Mouse (Mus musculus): Measurements from ENCODE around the gene Mlst8. TPM values are rescaled to one million over a fixed set of nuclear protein-coding genes. Genes with fewer than 3 reads are reported as not detected.
A peak's percentile ranks its signal among the peaks of the same experiment; 100 is the strongest.

The Mlst8 gene
- polyA plus RNA-seq, 1 experiment = 20.4 TPM

- Histone ChIP-seq H3K4me1 (ENCODE audit: control insufficient read depth, insufficient read depth, low read length) (no peaks in the 10 kb centered on the region), H3K27me3 (ENCODE audit: control insufficient read depth, insufficient read depth, low read length, poor library complexity, severe bottlenecking) (no peaks in the 10 kb centered on the region), H3K4me3 (ENCODE audit: low read depth, low read length) (peak overlapping the region; percentile 90), H3K9ac (ENCODE audit: low read depth, poor library complexity, severe bottlenecking) (peak overlapping the region; percentile 75), H3K36me3 (ENCODE audit: control insufficient read depth, insufficient read depth, low read length, poor library complexity, severe bottlenecking) (no peaks in the 10 kb centered on the region; the same call in 1 of the 2 replicates), H3K27ac (ENCODE audit: insufficient read depth, low read length) (peak overlapping the region; percentile 21; the same call in 1 of the 2 replicates), H3K9me3 (replicated peaks; ENCODE audit: control insufficient read depth, insufficient read depth, low read length, poor library complexity, severe bottlenecking) (no peaks in the 10 kb centered on the region)
- TF ChIP-seq CTCF (IDR thresholded peaks at IDR 0.05; ENCODE audit: low read depth, low read length) (no peak), EP300 (IDR thresholded peaks at IDR 0.05; ENCODE audit: insufficient read depth, low read depth, low read length) (0 out of 2 replicates have a peak, but pooled peaks have one; percentile 16), POLR2A (IDR thresholded peaks at IDR 0.05; ENCODE audit: insufficient read depth, low read length) (peak; percentile 31)
Observed at GRCm38 (mm10) chr17:24454756-24455522, 23.9 kb downstream of the Mlst8 start.

GRCm38 (mm10) chr17:24454218-24454755, 24.6 kb downstream of the Mlst8 start:
- Histone ChIP-seq H3K27me3 (ENCODE audit: control insufficient read depth, insufficient read depth, low read length, poor library complexity, severe bottlenecking) (no peaks in the 10 kb centered on the region), H3K36me3 (ENCODE audit: control insufficient read depth, insufficient read depth, low read length, poor library complexity, severe bottlenecking) (no peaks in the 10 kb centered on the region; the same call in 1 of the 2 replicates), H3K27ac (ENCODE audit: insufficient read depth, low read length) (no peak overlapping the region), H3K4me1 (ENCODE audit: control insufficient read depth, insufficient read depth, low read length) (no peaks in the 10 kb centered on the region), H3K9me3 (replicated peaks; ENCODE audit: control insufficient read depth, insufficient read depth, low read length, poor library complexity, severe bottlenecking) (no peaks in the 10 kb centered on the region), H3K4me3 (ENCODE audit: low read depth, low read length) (peak overlapping the region; percentile 90), H3K9ac (ENCODE audit: low read depth, poor library complexity, severe bottlenecking) (0 out of 2 replicates have a peak overlapping the region, but pooled peaks have one; percentile 18)
- TF ChIP-seq CTCF (IDR thresholded peaks at IDR 0.05; ENCODE audit: low read depth, low read length) (no peak), POLR2A (IDR thresholded peaks at IDR 0.05; ENCODE audit: insufficient read depth, low read length) (no peak), EP300 (IDR thresholded peaks at IDR 0.05; ENCODE audit: insufficient read depth, low read depth, low read length) (no peak)

- H3K4me1 ChIP-seq (ENCODE audit: control insufficient read depth, insufficient read depth, low read length) = no peaks in the 10 kb centered on the region
- no peak overlapping the region for H3K27ac ChIP-seq (ENCODE audit: insufficient read depth, low read length)
- TF ChIP-seq POLR2A (IDR thresholded peaks at IDR 0.05; ENCODE audit: insufficient read depth, low read length) = no peak
- TF ChIP-seq CTCF (IDR thresholded peaks at IDR 0.05; ENCODE audit: low read depth, low read length) = no peak
- no peak for TF ChIP-seq EP300 (IDR thresholded peaks at IDR 0.05; ENCODE audit: insufficient read depth, low read depth, low read length)
- no peak overlapping the region for H3K9ac ChIP-seq (ENCODE audit: low read depth, poor library complexity, severe bottlenecking)
- no peaks in the 10 kb centered on the region for H3K9me3 ChIP-seq (replicated peaks; ENCODE audit: control insufficient read depth, insufficient read depth, low read length, poor library complexity, severe bottlenecking)
- no peaks in the 10 kb centered on the region; the same call in 1 of the 2 replicates for H3K36me3 ChIP-seq (ENCODE audit: control insufficient read depth, insufficient read depth, low read length, poor library complexity, severe bottlenecking)
- H3K27me3 ChIP-seq (ENCODE audit: control insufficient read depth, insufficient read depth, low read length, poor library complexity, severe bottlenecking) = no peaks in the 10 kb centered on the region
- H3K4me3 ChIP-seq (ENCODE audit: low read depth, low read length) = no peak overlapping the region
Observed at GRCm38 (mm10) chr17:24453372-24453771, 25.5 kb downstream of the Mlst8 start.

- Histone ChIP-seq H3K9ac (ENCODE audit: low read depth, poor library complexity, severe bottlenecking) (no peak overlapping the region), H3K9me3 (replicated peaks; ENCODE audit: control insufficient read depth, insufficient read depth, low read length, poor library complexity, severe bottlenecking) (no peaks in the 10 kb centered on the region), H3K36me3 (ENCODE audit: control insufficient read depth, insufficient read depth, low read length, poor library complexity, severe bottlenecking) (no peaks in the 10 kb centered on the region; the same call in none of the 2 replicates), H3K4me3 (ENCODE audit: low read depth, low read length) (no peak overlapping the region), H3K27me3 (ENCODE audit: control insufficient read depth, insufficient read depth, low read length, poor library complexity, severe bottlenecking) (no peaks in the 10 kb centered on the region), H3K27ac (ENCODE audit: insufficient read depth, low read length) (no peak overlapping the region), H3K4me1 (ENCODE audit: control insufficient read depth, insufficient read depth, low read length) (no peaks in the 10 kb centered on the region)
- TF ChIP-seq EP300 (IDR thresholded peaks at IDR 0.05; ENCODE audit: insufficient read depth, low read depth, low read length) (no peak), POLR2A (IDR thresholded peaks at IDR 0.05; ENCODE audit: insufficient read depth, low read length) (no peak), CTCF (IDR thresholded peaks at IDR 0.05; ENCODE audit: low read depth, low read length) (no peak)
Observed at GRCm38 (mm10) chr17:24451220-24451619, 27.7 kb downstream of the Mlst8 start.

GRCm38 (mm10) chr17:24449507-24449906, 29.4 kb downstream of the Mlst8 start:
- H3K36me3 ChIP-seq (ENCODE audit: control insufficient read depth, insufficient read depth, low read length, poor library complexity, severe bottlenecking) = peaks cover under 1% of the 10 kb centered on the region

GRCm38 (mm10) chr17:24446590-24446989, 32.3 kb downstream of the Mlst8 start:
- peaks cover 2% of the 10 kb centered on the region for H3K4me1 ChIP-seq (ENCODE audit: control insufficient read depth, insufficient read depth, low read length)

More at GRCm38 (mm10) chr17:24449507-24449906, 29.4 kb downstream of the Mlst8 start:
- no peaks in the 10 kb centered on the region for H3K9me3 ChIP-seq (replicated peaks; ENCODE audit: control insufficient read depth, insufficient read depth, low read length, poor library complexity, severe bottlenecking)
- no peak overlapping the region for H3K9ac ChIP-seq (ENCODE audit: low read depth, poor library complexity, severe bottlenecking)
- no peak overlapping the region for H3K27ac ChIP-seq (ENCODE audit: insufficient read depth, low read length)
- TF ChIP-seq CTCF (IDR thresholded peaks at IDR 0.05; ENCODE audit: low read depth, low read length) = no peak
- no peak for TF ChIP-seq EP300 (IDR thresholded peaks at IDR 0.05; ENCODE audit: insufficient read depth, low read depth, low read length)
- TF ChIP-seq POLR2A (IDR thresholded peaks at IDR 0.05; ENCODE audit: insufficient read depth, low read length) = no peak
- no peaks in the 10 kb centered on the region for H3K4me1 ChIP-seq (ENCODE audit: control insufficient read depth, insufficient read depth, low read length)
- H3K27me3 ChIP-seq (ENCODE audit: control insufficient read depth, insufficient read depth, low read length, poor library complexity, severe bottlenecking) = no peaks in the 10 kb centered on the region
- no peak overlapping the region for H3K4me3 ChIP-seq (ENCODE audit: low read depth, low read length)

More at GRCm38 (mm10) chr17:24446590-24446989, 32.3 kb downstream of the Mlst8 start:
- no peaks in the 10 kb centered on the region for H3K27me3 ChIP-seq (ENCODE audit: control insufficient read depth, insufficient read depth, low read length, poor library complexity, severe bottlenecking)
- no peak overlapping the region for H3K9ac ChIP-seq (ENCODE audit: low read depth, poor library complexity, severe bottlenecking)
- no peak overlapping the region for H3K4me3 ChIP-seq (ENCODE audit: low read depth, low read length)
- H3K27ac ChIP-seq (ENCODE audit: insufficient read depth, low read length) = no peak overlapping the region
- H3K36me3 ChIP-seq (ENCODE audit: control insufficient read depth, insufficient read depth, low read length, poor library complexity, severe bottlenecking) = peaks cover 5% of the 10 kb centered on the region
- TF ChIP-seq CTCF (IDR thresholded peaks at IDR 0.05; ENCODE audit: low read depth, low read length) (no peak), POLR2A (IDR thresholded peaks at IDR 0.05; ENCODE audit: insufficient read depth, low read length) (no peak), EP300 (IDR thresholded peaks at IDR 0.05; ENCODE audit: insufficient read depth, low read depth, low read length) (no peak)
- no peaks in the 10 kb centered on the region for H3K9me3 ChIP-seq (replicated peaks; ENCODE audit: control insufficient read depth, insufficient read depth, low read length, poor library complexity, severe bottlenecking)
